Mouse (Mus musculus) left cerebral cortex, adult 9 months (tissue): Measurements from ENCODE around the gene Hck.

Experiments
- DNase-seq, 2 experiments: peaks; one replicate each; pipeline ENCODE4 v3.0.0; 2022; ENCODE audit warnings: low spot score in 2 of 2

Gene Hck

DNA sequence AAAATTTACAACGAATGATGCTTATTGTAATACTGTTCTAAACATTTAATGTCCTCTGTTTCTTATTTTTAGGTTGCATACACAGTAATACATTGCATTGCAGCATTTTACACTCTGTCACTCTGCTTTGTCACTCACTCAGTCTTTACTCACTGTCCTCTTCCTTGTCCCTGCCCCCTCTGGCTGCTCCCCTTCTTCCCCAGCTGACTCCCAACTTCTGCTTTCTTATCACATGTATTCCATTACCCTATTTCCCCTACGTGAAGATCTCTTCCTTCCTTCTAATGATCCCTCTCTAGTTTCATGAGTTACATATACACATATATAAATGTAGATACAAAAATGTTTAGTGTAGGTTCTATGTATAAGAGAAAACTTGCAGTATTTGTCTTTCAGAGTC, 90.8 kb downstream of the Hck start:
- DNase-seq, result no peak
